Mouse (Mus musculus) neural tube, embryonic 14.5 days (tissue): Measurements from ENCODE around the gene Stk33. TPM values are rescaled to one million over a fixed set of nuclear protein-coding genes. Genes with fewer than 3 reads are reported as not detected.
A peak's percentile ranks its signal among the peaks of the same experiment; 100 is the strongest.

Experiments
- ATAC-seq: fragments of 200-750 bp; cut with Nextera tagmentation; 2 replicates; pipeline ENCODE4 v1.8.0; 2017; ENCODE audit warnings: low read depth, mild to moderate bottlenecking, moderate TSS enrichment, moderate library complexity
- H3K27ac ChIP-seq: fragments of 300-500 bp; sonication (generic); 2 replicates; pipeline ENCODE4 v1.5.1; 2014; ENCODE audit warnings: low read depth, mild to moderate bottlenecking, control low read depth, low read length, moderate library complexity, mixed read lengths
- H3K27me3 ChIP-seq: fragments of 300-500 bp; sonication (generic); 2 replicates; pipeline ENCODE4 v1.6.1; 2014; ENCODE audit warnings: low read length; ENCODE audit not compliant: control insufficient read depth, insufficient read depth
- H3K36me3 ChIP-seq: fragments of 300-500 bp; sonication (generic); 2 replicates; pipeline ENCODE4 v1.6.1; 2014; ENCODE audit warnings: low read length, mixed read lengths; ENCODE audit not compliant: control insufficient read depth, insufficient read depth
- H3K4me1 ChIP-seq: fragments of 300-500 bp; sonication (generic); 2 replicates; pipeline ENCODE4 v1.6.1; 2014; ENCODE audit warnings: low read length; ENCODE audit not compliant: control insufficient read depth, insufficient read depth
- H3K4me2 ChIP-seq: fragments of 300-500 bp; sonication (generic); 2 replicates; pipeline ENCODE4 v1.6.1; 2014; ENCODE audit warnings: mild to moderate bottlenecking, low read depth, low read length, control low read depth
- H3K4me3 ChIP-seq: fragments of 300-500 bp; sonication (generic); 2 replicates; pipeline ENCODE4 v1.5.1; 2014; ENCODE audit warnings: low read depth, low read length, control low read depth, mixed read lengths
- H3K9ac ChIP-seq: fragments of 300-500 bp; sonication (generic); replicated peaks from 2 replicates; pipeline ENCODE4 v1.6.1; 2014; ENCODE audit warnings: low read depth, mild to moderate bottlenecking, control low read depth, low read length, mixed read lengths
- H3K9me3 ChIP-seq: fragments of 300-500 bp; sonication (generic); 2 replicates; pipeline ENCODE4 v1.6.1; 2016; ENCODE audit warnings: low read length; ENCODE audit not compliant: control insufficient read depth
- WGBS: fragments of 180-500 bp; shearing (Covaris S2); extraction: QIAGEN DNeasy Blood & Tissue Kit; methylation state at CpG from one replicate; pipeline ENCODE4 v1.1.7; 2014; 5-methylcytosine and 5-hydroxymethylcytosine counted together
- polyA plus RNA-seq: library from polyadenylated mRNA; unstranded; fragments of >200 nt; fragmentation: Nextera tagmentation; extraction: Ambion mirVana; gene quantifications from 2 replicates; pipeline ENCODE4 v1.2.1, GENCODE M21; 2014

Gene Stk33
- polyA plus RNA-seq, 1 experiment from 2014 or later, result 3.7 TPM

- Histone ChIP-seq H3K4me2 (no peak overlapping the region), H3K27me3 (no peaks in the 10 kb centered on the region), H3K9me3 (no peaks in the 10 kb centered on the region), H3K27ac (no peak overlapping the region), H3K4me3 (no peak overlapping the region), H3K36me3 (no peaks in the 10 kb centered on the region), H3K4me1 (no peaks in the 10 kb centered on the region), H3K9ac (no peak overlapping the region)
- 49% methylated on average over 3 of the region's 3 CpGs for WGBS
- ATAC-seq, result no peak
Observed at GRCm38 (mm10) chr7:109325731-109326130, 113.2 kb downstream of the Stk33 start.

- no peaks in the 10 kb centered on the region for H3K36me3 ChIP-seq
- no peak overlapping the region for H3K9ac ChIP-seq
- H3K27ac ChIP-seq, result no peak overlapping the region
- H3K9me3 ChIP-seq, result no peaks in the 10 kb centered on the region
- H3K4me2 ChIP-seq, result no peak overlapping the region
- 68% methylated on average over 9 of the region's 9 CpGs for WGBS
- no peak overlapping the region for H3K4me3 ChIP-seq
- H3K27me3 ChIP-seq, result no peaks in the 10 kb centered on the region
- H3K4me1 ChIP-seq, result no peaks in the 10 kb centered on the region
- ATAC-seq, result no peak
Observed at GRCm38 (mm10) chr7:109325169-109325568, 113.7 kb downstream of the Stk33 start.

- no peaks in the 10 kb centered on the region for H3K9me3 ChIP-seq
- H3K9ac ChIP-seq, result no peak overlapping the region
- H3K27ac ChIP-seq, result no peak overlapping the region
- 86% methylated on average over 2 of the region's 2 CpGs for WGBS
- H3K27me3 ChIP-seq, result no peaks in the 10 kb centered on the region
- no peak for ATAC-seq
- no peaks in the 10 kb centered on the region for H3K36me3 ChIP-seq
- no peaks in the 10 kb centered on the region for H3K4me1 ChIP-seq
- H3K4me3 ChIP-seq, result no peak overlapping the region
- no peak overlapping the region for H3K4me2 ChIP-seq
Observed at GRCm38 (mm10) chr7:109309506-109309905, 129.4 kb downstream of the Stk33 start.

DNA sequence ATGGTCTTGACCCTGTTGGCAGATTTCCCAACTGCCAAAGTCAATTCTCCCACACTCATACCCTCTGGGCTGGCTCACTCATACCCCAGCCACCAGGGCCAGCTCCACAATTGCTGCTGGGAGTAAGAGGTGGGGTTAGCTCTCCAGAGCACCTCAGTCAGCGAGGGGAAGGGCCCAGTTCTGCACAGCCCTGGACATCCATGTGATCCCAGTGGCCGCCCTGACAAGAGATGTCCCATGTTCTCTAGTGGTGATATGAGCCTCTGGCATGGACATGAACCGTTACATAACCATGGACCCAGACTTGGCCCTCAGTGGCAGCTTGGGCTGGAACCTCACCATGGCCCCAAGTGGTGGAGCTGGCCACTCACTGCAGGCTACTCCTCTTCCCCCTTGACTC lies 143.1 kb downstream of the Stk33 start:
- Histone ChIP-seq H3K4me1 (no peaks in the 10 kb centered on the region), H3K27me3 (no peaks in the 10 kb centered on the region), H3K4me3 (no peak overlapping the region), H3K36me3 (no peaks in the 10 kb centered on the region), H3K4me2 (no peak overlapping the region), H3K9ac (no peak overlapping the region), H3K9me3 (no peaks in the 10 kb centered on the region), H3K27ac (no peak overlapping the region)
- WGBS, result 98% methylated on average over 3 of the region's 3 CpGs
- ATAC-seq, result no peak

GRCm38 (mm10) chr7:109295351-109295750 lies 143.5 kb downstream of the Stk33 start:
- no peak overlapping the region for H3K9ac ChIP-seq
- WGBS, result 81% methylated on average over 5 of the region's 5 CpGs
- no peak; the same call in 1 of the 2 replicates for ATAC-seq
- no peak overlapping the region for H3K4me3 ChIP-seq
- no peaks in the 10 kb centered on the region for H3K36me3 ChIP-seq
- no peaks in the 10 kb centered on the region for H3K27me3 ChIP-seq
- H3K9me3 ChIP-seq, result no peaks in the 10 kb centered on the region
- H3K4me1 ChIP-seq, result no peaks in the 10 kb centered on the region
- no peak overlapping the region for H3K27ac ChIP-seq
- no peak overlapping the region for H3K4me2 ChIP-seq

GRCm38 (mm10) chr7:109290501-109290900 lies 148.4 kb downstream of the Stk33 start:
- 15% methylated on average over 2 of the region's 2 CpGs for WGBS
- peak; percentile 60; the same call in 1 of the 2 replicates for ATAC-seq
- no peak overlapping the region for H3K4me2 ChIP-seq
- H3K27me3 ChIP-seq, result no peaks in the 10 kb centered on the region
- no peaks in the 10 kb centered on the region for H3K9me3 ChIP-seq
- no peak overlapping the region for H3K4me3 ChIP-seq
- H3K4me1 ChIP-seq, result no peaks in the 10 kb centered on the region
- no peaks in the 10 kb centered on the region for H3K36me3 ChIP-seq
- H3K9ac ChIP-seq, result no peak overlapping the region
- no peak overlapping the region for H3K27ac ChIP-seq

DNA sequence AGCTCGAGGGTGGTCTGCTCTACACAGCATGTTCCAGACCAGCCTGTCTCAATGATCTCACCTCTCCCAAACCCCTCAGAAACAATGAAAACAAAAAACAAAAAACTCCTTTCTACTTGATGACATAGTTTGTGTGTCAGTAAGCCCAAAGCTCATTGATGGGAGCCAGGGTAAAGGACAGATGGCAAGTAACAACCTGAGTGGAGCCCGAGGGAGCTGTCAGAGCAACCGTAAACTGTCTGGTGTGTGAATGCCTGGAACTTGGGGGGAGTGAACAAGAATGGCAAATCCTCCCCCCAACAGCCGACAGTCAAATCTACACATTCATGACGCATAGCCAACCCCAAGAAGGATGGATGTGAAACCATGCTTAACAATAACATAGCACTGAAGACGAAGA lies 149.8 kb downstream of the Stk33 start:
- Histone ChIP-seq H3K36me3 (no peaks in the 10 kb centered on the region), H3K27me3 (no peaks in the 10 kb centered on the region), H3K4me1 (no peaks in the 10 kb centered on the region), H3K9ac (no peak overlapping the region), H3K27ac (no peak overlapping the region), H3K4me3 (no peak overlapping the region), H3K9me3 (no peaks in the 10 kb centered on the region), H3K4me2 (no peak overlapping the region)
- WGBS, result 56% methylated on average over 6 of the region's 6 CpGs
- ATAC-seq, result no peak; the same call in 1 of the 2 replicates

GRCm38 (mm10) chr7:109282106-109282505 lies 156.8 kb downstream of the Stk33 start:
- no peak for ATAC-seq
- H3K27me3 ChIP-seq, result no peaks in the 10 kb centered on the region
- H3K9ac ChIP-seq, result no peak overlapping the region
- H3K4me1 ChIP-seq, result no peaks in the 10 kb centered on the region
- H3K36me3 ChIP-seq, result no peaks in the 10 kb centered on the region
- no peak overlapping the region for H3K4me3 ChIP-seq
- H3K9me3 ChIP-seq, result no peaks in the 10 kb centered on the region
- H3K27ac ChIP-seq, result no peak overlapping the region
- 89% methylated on average over 4 of the region's 4 CpGs for WGBS
- no peak overlapping the region for H3K4me2 ChIP-seq

DNA sequence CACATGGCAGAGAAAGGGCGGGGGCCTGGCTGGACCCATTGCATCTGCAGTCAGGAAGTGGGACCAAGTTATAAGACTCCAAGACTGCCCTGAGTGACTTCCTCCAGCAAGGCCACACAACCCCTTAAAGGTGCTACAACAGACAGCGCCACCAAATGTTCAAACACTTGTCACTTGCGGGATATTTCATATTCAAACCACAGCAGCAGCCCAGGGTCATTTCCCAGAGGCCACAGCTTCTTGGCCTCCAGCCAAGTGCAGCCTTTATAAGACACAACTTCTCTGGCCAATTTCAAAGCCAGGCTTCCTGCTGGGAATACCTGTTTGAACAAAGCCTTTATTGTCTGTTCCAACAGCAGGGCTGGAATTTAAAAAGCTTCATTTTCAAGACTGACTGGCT lies 162.3 kb downstream of the Stk33 start:
- 71% methylated on average over 3 of the region's 3 CpGs for WGBS
- Histone ChIP-seq H3K9ac (no peak overlapping the region), H3K4me1 (no peaks in the 10 kb centered on the region)

DNA sequence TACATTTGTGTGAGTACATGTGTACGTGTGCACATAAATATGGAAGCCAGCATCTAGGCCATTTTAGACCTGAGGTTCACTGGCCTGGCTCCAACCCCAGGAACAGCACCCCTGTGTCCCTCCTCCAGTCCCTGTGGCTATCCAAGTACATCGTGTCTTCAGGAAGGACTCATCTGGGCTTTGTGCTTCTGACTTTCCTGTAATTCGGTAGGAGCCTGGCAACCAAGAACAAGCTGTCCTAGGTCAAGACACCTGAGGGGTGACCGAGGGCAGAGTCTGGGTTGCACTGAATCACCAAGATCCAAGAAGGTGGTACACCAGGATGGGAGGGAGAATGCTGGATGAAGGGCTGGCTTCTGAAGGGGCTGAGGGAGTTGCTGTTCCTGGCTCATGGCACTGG lies 163.0 kb downstream of the Stk33 start:
- WGBS, result 94% methylated on average over 4 of the region's 4 CpGs

More for the DNA sequence above, 162.3 kb downstream of the Stk33 start:
- H3K9me3 ChIP-seq, result no peaks in the 10 kb centered on the region
- no peak overlapping the region for H3K27ac ChIP-seq
- H3K4me2 ChIP-seq, result no peak overlapping the region
- H3K27me3 ChIP-seq, result no peaks in the 10 kb centered on the region
- ATAC-seq, result no peak
- no peak overlapping the region for H3K4me3 ChIP-seq
- H3K36me3 ChIP-seq, result no peaks in the 10 kb centered on the region

More for the DNA sequence above, 163.0 kb downstream of the Stk33 start:
- H3K4me1 ChIP-seq, result no peaks in the 10 kb centered on the region
- H3K36me3 ChIP-seq, result no peaks in the 10 kb centered on the region
- no peak for ATAC-seq
- H3K4me3 ChIP-seq, result no peak overlapping the region
- no peaks in the 10 kb centered on the region for H3K27me3 ChIP-seq
- H3K9ac ChIP-seq, result no peak overlapping the region
- no peak overlapping the region for H3K27ac ChIP-seq
- no peaks in the 10 kb centered on the region for H3K9me3 ChIP-seq
- H3K4me2 ChIP-seq, result no peak overlapping the region
